8 mouse cellular contexts compared by ENCODE assay signal in the genomic region with DNA sequence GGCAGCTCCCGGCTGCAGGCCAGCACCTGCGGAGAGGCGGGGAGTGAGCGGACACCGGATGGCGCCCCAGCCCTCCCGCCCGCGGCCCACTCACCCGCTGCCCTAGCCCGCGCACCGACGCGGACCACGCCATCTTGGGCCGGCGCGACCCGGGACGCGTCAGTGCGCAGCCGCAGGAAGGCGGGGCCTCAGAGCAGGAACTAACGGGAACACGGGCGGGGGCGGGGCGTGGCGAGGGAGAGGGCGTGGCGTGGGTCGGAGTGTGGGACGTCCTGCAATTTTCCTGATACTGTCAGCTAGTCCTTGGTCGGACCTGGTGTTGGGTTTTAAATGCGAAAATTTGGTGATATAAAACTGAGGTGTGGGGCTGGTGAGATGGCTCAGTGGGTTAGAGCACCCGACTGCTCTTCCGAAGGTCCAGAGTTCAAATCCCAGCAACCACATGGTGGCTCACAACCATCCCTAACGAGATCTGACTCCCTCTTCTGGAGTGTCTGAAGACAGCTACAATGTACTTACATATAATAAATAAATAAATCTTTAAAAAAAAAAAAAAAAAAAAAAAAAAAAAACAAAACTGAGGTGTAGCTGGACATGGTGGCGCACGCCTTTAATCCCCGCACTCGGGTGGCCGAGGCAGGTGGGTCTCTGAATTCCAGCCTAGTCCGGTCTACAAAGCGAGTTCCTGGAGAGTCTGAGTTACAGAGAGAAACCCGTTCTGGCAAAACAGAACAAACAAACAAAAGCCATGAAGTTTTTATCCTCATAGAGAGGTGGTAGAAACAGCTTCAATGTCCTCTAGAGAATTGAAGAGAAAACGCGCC. TPM values are rescaled to one million over a fixed set of nuclear protein-coding genes. Genes with fewer than 3 reads are reported as not detected.
DNase-seq lines count a peak whose midpoint lies in the region; ATAC-seq lines count a peak whose summit lies in the region.

No protein-coding gene starts in this region.

- H3K4me3 ChIP-seq in intestine, embryonic 14.5 days (ENCODE audit: low read depth, low read length): peak overlapping the region; percentile 69

- ATAC-seq in intestine, embryonic 14.5 days (replicated peaks; ENCODE audit: low FRiP score, low TSS enrichment, low read depth): peak; percentile 96
- peak; percentile 98 for ATAC-seq in megakaryocyte progenitor cell, adult 5-6 weeks (replicated peaks; ENCODE audit: poor library complexity)

- DNase-seq in adrenal gland, adult 18-20 months (ENCODE audit: low spot score in 2 of 2): peak; percentile 90 to 92
- peak; percentile 95 for DNase-seq in embryo, embryonic 10.5 days (ENCODE audit: low spot score)
- peak; percentile 89 for DNase-seq in gastrocnemius, postnatal 25 days
- DNase-seq in intestine, embryonic 14.5 days (ENCODE audit: low spot score): peak; percentile 94
- DNase-seq in left cerebral cortex, postnatal 10 days (ENCODE audit: extremely low spot score in 1 of 2, low spot score in 2 of 2): peak; percentile 79 to 95
- peak; percentile 91 to 93 for DNase-seq in right cerebral cortex, postnatal 10 days (ENCODE audit: low spot score in 2 of 2)
- DNase-seq in urinary bladder, postnatal 14 days (ENCODE audit: low spot score): peak; percentile 91

- WGBS in intestine, embryonic 14.5 days: 20% methylated on average over 46 of the region's 50 CpGs

- H3K9ac ChIP-seq in intestine, embryonic 14.5 days (ENCODE audit: low read length): peak overlapping the region; percentile 90

- intact Hi-C loops in left cerebral cortex, postnatal 10 days (cut with DNase I): loop anchor here (5.0 kb wide), 1 partner anchor 220 kb away; no protein-coding TSS in a partner anchor

- no peaks in the 10 kb centered on the region for H3K9me3 ChIP-seq in intestine, embryonic 14.5 days (ENCODE audit: control insufficient read depth, low read length)

- peak overlapping the region; percentile 95 for H3K4me2 ChIP-seq in intestine, embryonic 14.5 days (ENCODE audit: low read length)

- no peaks in the 10 kb centered on the region for H3K27me3 ChIP-seq in intestine, embryonic 14.5 days (replicated peaks; ENCODE audit: control insufficient read depth, insufficient read depth, low read length)

- peak overlapping the region; percentile 43; the same call in 1 of the 2 replicates for H3K27ac ChIP-seq in intestine, embryonic 14.5 days (ENCODE audit: low read depth)

- H3K4me1 ChIP-seq in intestine, embryonic 14.5 days (replicated peaks; ENCODE audit: control insufficient read depth, insufficient read depth, low read length): peaks cover 13% of the 10 kb centered on the region; the same call in 1 of the 2 replicates

- H3K36me3 ChIP-seq in intestine, embryonic 14.5 days (ENCODE audit: control insufficient read depth, insufficient read depth, low read length): peaks cover 20% of the 10 kb centered on the region; the same call in 1 of the 2 replicates

RNA-seq across cellular contexts. Expression of gene Mrps24, which starts 7.7 kb away (rescaled TPM):
- total RNA-seq in adrenal gland, adult 18-20 months (2021): 100 to 1,000 TPM; 127 to 172 TPM
- 10 to 100 TPM; 89.1 to 96.9 TPM for total RNA-seq in gastrocnemius, postnatal 25 days (2021)
- 229 and 246 TPM in 2 replicates for polyA plus RNA-seq in intestine, embryonic 14.5 days (2014; fragmentation: Nextera tagmentation; extraction: Ambion mirVana)
- total RNA-seq in left cerebral cortex, postnatal 10 days (2021): 100 to 1,000 TPM in 1 of 2 experiments, 10 to 100 TPM in 1; 95.4 to 101 TPM
- total RNA-seq in megakaryocyte progenitor cell, adult 5-6 weeks (2015): 85.7 and 101 TPM in 2 replicates
- total RNA-seq in megakaryocyte progenitor cell, adult 5-6 weeks (2017): 42.5 and 58.5 TPM in 2 replicates

RNA-seq across cellular contexts. Expression of gene Urgcp, which starts 54.4 kb away (rescaled TPM):
- 10 to 100 TPM; 70.4 to 74.7 TPM for total RNA-seq in adrenal gland, adult 18-20 months (2021)
- total RNA-seq in gastrocnemius, postnatal 25 days (2021): 10 to 100 TPM; 39.0 to 41.3 TPM
- 17.6 and 18.2 TPM in 2 replicates for polyA plus RNA-seq in intestine, embryonic 14.5 days (2014; fragmentation: Nextera tagmentation; extraction: Ambion mirVana)
- 10 to 100 TPM; 49.2 to 55.0 TPM for total RNA-seq in left cerebral cortex, postnatal 10 days (2021)
- 4.1 and 4.5 TPM in 2 replicates for total RNA-seq in megakaryocyte progenitor cell, adult 5-6 weeks (2015)
- total RNA-seq in megakaryocyte progenitor cell, adult 5-6 weeks (2017): 7.0 and 7.1 TPM in 2 replicates

Comparison
In these comparisons a context has a peak if more than half of its experiments do, and no peak if none do; other contexts are left out.
1. Peak in every context shown above with its lines: DNase-seq, ATAC-seq, H3K4me3 ChIP-seq and H3K27ac ChIP-seq.
2. RNA of gene Urgcp, which starts 54.4 kb away (total RNA-seq): 70.4 to 74.7 TPM in adrenal gland, adult 18-20 months, 49.2 to 55.0 TPM in left cerebral cortex, postnatal 10 days and 39.0 to 41.3 TPM in gastrocnemius, postnatal 25 days; 4.1 to 7.1 TPM in megakaryocyte progenitor cell, adult 5-6 weeks; every median in the first group is over 4 times any median in the second.